Mouse (Mus musculus) limb, embryonic 12.5 days (tissue): ENCODE measurements around the gene Ncoa1. TPM values are rescaled to one million over a fixed set of nuclear protein-coding genes. Genes with fewer than 3 reads are reported as not detected.

Experiments
- ATAC-seq: fragments of 200-750 bp; cut with Nextera tagmentation; 2 replicates; pipeline ENCODE4 v1.8.0; 2017; ENCODE audit warnings: low read depth, moderate TSS enrichment; ENCODE audit not compliant: insufficient number of reproducible peaks, insufficient read depth, low FRiP score, low TSS enrichment
- H3K27ac ChIP-seq: fragments of 300-500 bp; sonication (generic); 2 replicates; pipeline ENCODE4 v1.5.1; 2016; ENCODE audit warnings: mild to moderate bottlenecking, moderate library complexity
- H3K27me3 ChIP-seq: fragments of 300-500 bp; sonication (generic); 2 replicates; pipeline ENCODE4 v1.6.1; 2016; ENCODE audit warnings: mild to moderate bottlenecking, moderate library complexity
- H3K36me3 ChIP-seq: fragments of 300-500 bp; sonication (generic); 2 replicates; pipeline ENCODE4 v1.6.1; 2016; ENCODE audit warnings: mild to moderate bottlenecking, moderate library complexity
- H3K4me1 ChIP-seq: fragments of 300-500 bp; sonication (generic); replicated peaks from 2 replicates; pipeline ENCODE4 v1.6.1; 2016
- H3K4me2 ChIP-seq: fragments of 300-500 bp; sonication (generic); 2 replicates; pipeline ENCODE4 v1.6.1; 2016; ENCODE audit warnings: mild to moderate bottlenecking, moderate library complexity
- H3K4me3 ChIP-seq: fragments of 300-500 bp; sonication (generic); replicated peaks from 2 replicates; pipeline ENCODE4 v1.5.1; 2016; ENCODE audit warnings: mild to moderate bottlenecking
- H3K9ac ChIP-seq: fragments of 300-500 bp; sonication (generic); replicated peaks from 2 replicates; pipeline ENCODE4 v1.6.1; 2016; ENCODE audit warnings: mild to moderate bottlenecking, moderate library complexity
- H3K9me3 ChIP-seq: fragments of 300-500 bp; sonication (generic); 2 replicates; pipeline ENCODE4 v1.6.1; 2016; ENCODE audit warnings: mild to moderate bottlenecking, moderate library complexity
- WGBS: fragments of 180-500 bp; shearing (Covaris S2); methylation state at CpG from one replicate; pipeline ENCODE4 v1.1.7; 2016; 5-methylcytosine and 5-hydroxymethylcytosine counted together
- polyA plus RNA-seq: library from polyadenylated mRNA; unstranded; fragments of >200 nt; fragmentation: Nextera tagmentation; extraction: Ambion mirVana; gene quantifications from 2 replicates; pipeline ENCODE4 v1.2.1, GENCODE M21; 2016

Ncoa1 gene
- polyA plus RNA-seq, 1 experiment from 2014 or later, result 11.3 TPM

DNA sequence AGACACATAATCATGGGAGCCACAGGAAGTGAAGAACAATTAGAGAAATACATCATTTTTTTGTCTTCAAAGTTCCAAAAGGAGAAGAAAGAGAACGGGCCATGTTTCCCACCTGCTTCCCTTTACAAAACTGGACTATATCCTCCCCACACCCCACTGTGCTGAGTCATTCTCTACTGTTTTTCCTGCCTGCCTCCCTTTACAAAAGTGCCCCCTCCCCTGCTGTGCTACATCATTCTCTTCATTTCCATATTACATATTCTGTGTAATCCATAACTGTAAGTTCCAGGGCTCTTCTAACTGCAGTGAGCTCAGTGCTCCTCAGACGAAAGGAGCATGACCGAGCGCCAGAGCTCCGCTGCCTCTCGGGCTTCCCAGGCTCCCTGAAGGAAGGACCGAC lies 80.8 kb downstream of the Ncoa1 start:
- H3K27ac ChIP-seq, result no peak overlapping the region
- peaks cover under 1% of the 10 kb centered on the region; the same call in 1 of the 2 replicates for H3K4me1 ChIP-seq
- WGBS, result 78% methylated on average over 7 of the region's 7 CpGs
- H3K36me3 ChIP-seq, result no peaks in the 10 kb centered on the region
- ATAC-seq, result no peak
- no peaks in the 10 kb centered on the region for H3K27me3 ChIP-seq
- no peak overlapping the region for H3K9ac ChIP-seq
- no peaks in the 10 kb centered on the region for H3K9me3 ChIP-seq
- no peak overlapping the region for H3K4me2 ChIP-seq
- no peak overlapping the region for H3K4me3 ChIP-seq

DNA sequence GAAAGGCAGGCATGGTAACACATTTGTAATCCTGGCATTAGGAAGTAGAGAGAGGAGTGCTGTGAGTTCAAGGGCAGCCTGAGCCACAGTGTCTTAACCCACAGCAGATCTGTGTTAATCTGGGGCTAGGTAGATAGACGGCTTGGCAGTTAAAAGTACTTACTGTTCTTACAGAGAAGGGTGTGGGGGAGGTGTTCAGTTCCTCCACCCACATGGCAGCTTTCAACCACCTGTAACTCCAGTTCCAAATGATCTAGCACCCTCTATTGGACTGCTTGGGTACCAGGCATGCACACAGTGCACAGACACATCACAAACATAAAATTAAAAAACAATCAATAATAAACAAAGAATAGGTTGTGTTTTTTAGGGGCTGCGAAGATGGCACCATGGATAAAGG lies 84.4 kb downstream of the Ncoa1 start:
- H3K27me3 ChIP-seq, result no peaks in the 10 kb centered on the region
- no peaks in the 10 kb centered on the region for H3K9me3 ChIP-seq
- no peak overlapping the region for H3K4me2 ChIP-seq
- H3K9ac ChIP-seq, result no peak overlapping the region
- ATAC-seq, result no peak
- peaks cover 2% of the 10 kb centered on the region; the same call in 1 of the 2 replicates for H3K4me1 ChIP-seq
- no peaks in the 10 kb centered on the region for H3K36me3 ChIP-seq
- no peak overlapping the region for H3K4me3 ChIP-seq
- 54% methylated on average over 2 of the region's 2 CpGs for WGBS
- H3K27ac ChIP-seq, result no peak overlapping the region

DNA sequence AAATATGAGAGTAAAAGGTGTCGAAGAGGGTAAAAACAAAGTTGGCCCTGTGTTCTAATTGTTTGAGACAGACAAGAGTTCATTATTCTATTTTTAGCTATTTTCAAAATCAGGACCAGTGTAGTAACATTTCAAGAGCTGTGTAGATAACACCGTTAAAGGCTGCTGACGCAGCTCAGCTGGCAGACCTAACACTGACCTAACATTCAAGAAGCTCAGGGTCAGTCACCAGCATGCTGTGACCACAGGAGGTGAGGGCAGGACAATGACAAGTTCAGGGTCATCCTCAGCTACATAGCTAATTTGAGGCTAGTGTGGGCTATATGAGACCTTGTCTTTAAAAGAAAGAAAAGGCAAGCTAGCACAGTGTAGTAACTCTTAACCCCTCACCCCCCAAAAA lies 84.9 kb downstream of the Ncoa1 start:
- no peak overlapping the region for H3K9ac ChIP-seq
- H3K4me2 ChIP-seq, result no peak overlapping the region
- H3K36me3 ChIP-seq, result no peaks in the 10 kb centered on the region
- H3K9me3 ChIP-seq, result no peaks in the 10 kb centered on the region
- H3K4me1 ChIP-seq, result peaks cover 2% of the 10 kb centered on the region; the same call in 1 of the 2 replicates
- 81% methylated on average over 3 of the region's 3 CpGs for WGBS
- H3K27me3 ChIP-seq, result no peaks in the 10 kb centered on the region
- H3K4me3 ChIP-seq, result no peak overlapping the region
- no peak overlapping the region for H3K27ac ChIP-seq
- no peak for ATAC-seq

DNA sequence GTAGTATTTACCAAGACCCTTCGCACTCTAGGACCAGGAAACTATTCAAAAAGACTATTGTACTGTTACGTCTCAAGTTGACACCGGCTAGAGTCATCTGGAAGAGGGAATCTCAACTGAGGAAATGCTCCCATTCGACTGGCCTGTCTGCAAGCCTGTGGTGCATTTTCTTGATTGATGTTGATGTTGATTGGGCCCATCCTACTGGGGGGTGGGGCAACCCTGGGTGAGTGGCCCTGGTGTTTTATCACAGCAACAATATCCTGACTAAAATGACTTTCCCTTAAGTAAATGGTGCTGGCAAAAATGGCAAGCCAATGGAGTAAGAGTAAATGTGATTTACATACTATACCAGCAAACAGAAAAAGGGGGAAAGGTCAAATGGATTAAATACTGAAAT lies 85.7 kb downstream of the Ncoa1 start:
- peaks cover 6% of the 10 kb centered on the region; the same call in 1 of the 2 replicates for H3K4me1 ChIP-seq
- H3K4me2 ChIP-seq, result no peak overlapping the region
- H3K36me3 ChIP-seq, result no peaks in the 10 kb centered on the region
- H3K9ac ChIP-seq, result no peak overlapping the region
- no peak overlapping the region for H3K27ac ChIP-seq
- H3K27me3 ChIP-seq, result no peaks in the 10 kb centered on the region
- WGBS, result 51% methylated on average over 4 of the region's 4 CpGs
- H3K9me3 ChIP-seq, result no peaks in the 10 kb centered on the region
- no peak overlapping the region for H3K4me3 ChIP-seq
- no peak for ATAC-seq

DNA sequence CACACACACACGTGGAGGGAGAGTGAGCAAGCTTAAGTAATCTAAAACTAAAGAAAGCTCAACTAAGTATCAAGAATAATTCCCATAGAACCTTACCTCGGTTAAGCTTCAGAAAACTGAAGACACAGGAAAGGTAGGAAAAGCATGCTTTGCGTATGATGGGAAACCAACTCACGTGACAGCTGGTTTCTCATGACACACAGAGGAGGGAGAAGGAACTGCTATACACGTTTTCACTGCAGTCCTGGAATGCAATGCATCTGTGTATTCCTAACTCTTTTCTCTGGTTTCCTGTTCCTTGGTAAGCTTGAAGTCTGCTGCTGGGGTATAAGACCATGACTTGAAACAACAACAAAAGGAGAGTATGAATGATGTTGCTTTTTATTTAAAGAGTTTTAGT lies 86.3 kb downstream of the Ncoa1 start:
- Histone ChIP-seq H3K27ac (no peak overlapping the region), H3K4me1 (peaks cover 6% of the 10 kb centered on the region; the same call in 1 of the 2 replicates), H3K9me3 (no peaks in the 10 kb centered on the region), H3K9ac (no peak overlapping the region), H3K4me3 (no peak overlapping the region), H3K27me3 (no peaks in the 10 kb centered on the region), H3K4me2 (no peak overlapping the region), H3K36me3 (no peaks in the 10 kb centered on the region)
- no peak for ATAC-seq
- WGBS, result 65% methylated on average over 5 of the region's 5 CpGs

DNA sequence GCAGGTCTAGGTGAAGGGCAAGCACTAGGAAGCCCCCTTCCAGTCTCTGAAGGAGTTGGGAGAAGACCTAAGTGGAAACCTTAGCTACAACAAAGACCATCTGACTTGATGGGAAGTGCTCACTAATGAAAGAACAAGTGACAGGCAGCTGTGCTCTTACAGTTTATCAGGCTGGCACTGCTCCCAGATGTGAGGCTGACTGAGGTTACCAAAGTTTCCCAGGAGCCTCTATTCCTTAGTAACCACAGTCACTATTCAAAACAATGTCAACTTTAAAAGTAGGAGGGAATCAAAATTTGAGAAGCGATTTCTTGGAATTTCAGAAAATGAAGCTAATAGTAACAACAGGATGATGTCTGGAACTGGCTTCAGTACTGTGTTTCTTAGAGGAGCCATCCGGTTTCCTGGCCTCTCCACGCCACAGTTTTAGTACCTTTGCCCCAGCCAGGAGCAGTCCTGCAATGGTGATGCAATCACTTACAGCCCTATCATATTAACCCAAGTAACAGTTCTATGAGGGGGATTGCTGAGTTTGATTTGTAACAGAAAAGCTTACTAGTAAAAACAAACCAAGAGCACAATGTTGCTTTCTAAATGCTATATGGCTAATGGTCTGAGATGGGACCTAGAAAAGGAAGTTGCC lies 90.8 kb downstream of the Ncoa1 start:
- Histone ChIP-seq H3K36me3 (no peaks in the 10 kb centered on the region), H3K4me2 (no peak overlapping the region), H3K4me1 (peaks cover 14% of the 10 kb centered on the region), H3K4me3 (no peak overlapping the region), H3K9ac (no peak overlapping the region), H3K27me3 (no peaks in the 10 kb centered on the region), H3K9me3 (no peaks in the 10 kb centered on the region), H3K27ac (no peak overlapping the region)
- 78% methylated on average over 3 of the region's 3 CpGs for WGBS
- ATAC-seq, result no peak

DNA sequence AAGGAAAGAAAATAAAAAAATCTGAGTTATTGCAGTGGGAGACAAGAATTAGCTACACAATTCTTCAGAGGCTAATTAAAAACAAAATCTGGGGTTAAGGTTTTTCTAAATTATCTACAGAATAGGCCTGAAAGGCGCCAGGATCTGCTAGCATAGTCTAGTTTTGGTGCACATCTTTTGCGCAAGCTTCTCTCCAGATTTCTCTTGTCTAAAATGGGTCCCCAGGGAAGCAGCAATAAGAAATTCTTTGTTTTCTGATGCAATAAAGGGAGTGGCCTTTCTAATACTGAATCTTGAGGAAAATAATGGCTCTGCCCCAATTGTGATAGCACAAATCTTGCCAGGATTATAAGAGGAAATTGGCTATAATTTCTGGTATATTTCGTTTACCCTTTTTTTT lies 93.9 kb downstream of the Ncoa1 start:
- ATAC-seq, result no peak
- Histone ChIP-seq H3K36me3 (no peaks in the 10 kb centered on the region), H3K4me2 (no peak overlapping the region), H3K4me1 (peaks cover 16% of the 10 kb centered on the region), H3K27me3 (no peaks in the 10 kb centered on the region), H3K9ac (no peak overlapping the region), H3K4me3 (no peak overlapping the region), H3K27ac (no peak overlapping the region), H3K9me3 (no peaks in the 10 kb centered on the region)
- 85% methylated on average over 3 of the region's 3 CpGs for WGBS

DNA sequence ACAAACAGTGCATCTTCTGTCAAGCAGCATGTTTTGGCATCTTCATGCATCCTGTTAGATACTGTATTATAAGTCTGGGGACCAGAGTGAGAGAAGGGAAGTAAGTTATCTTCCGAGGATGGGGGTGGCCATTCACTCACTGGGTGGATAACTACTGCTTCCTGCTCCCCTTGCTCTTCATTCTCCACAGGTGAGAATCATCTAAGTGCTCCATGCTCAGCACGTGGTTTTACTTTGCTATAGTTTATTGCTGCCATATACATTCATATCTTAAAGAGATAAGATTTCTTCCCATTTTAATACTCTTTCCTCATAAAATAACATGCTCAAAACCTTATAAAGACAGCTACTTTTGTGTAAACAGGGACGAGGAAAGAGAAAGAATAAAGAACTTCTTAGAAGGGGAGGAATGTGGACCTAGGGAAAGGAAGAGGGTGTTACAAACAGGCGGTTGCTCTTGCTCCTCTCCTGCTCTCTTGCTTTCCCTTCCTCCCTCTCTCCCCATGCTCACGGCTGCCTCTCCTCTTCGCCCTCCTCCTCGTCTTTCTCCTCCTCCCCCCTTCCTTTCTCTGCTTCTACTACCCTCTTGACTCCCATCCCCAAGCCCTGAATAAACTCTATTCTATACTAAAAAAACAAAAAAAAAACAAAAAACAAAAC lies 97.6 kb downstream of the Ncoa1 start:
- peaks cover 12% of the 10 kb centered on the region; the same call in 1 of the 2 replicates for H3K4me1 ChIP-seq
- ATAC-seq, result no peak
- no peaks in the 10 kb centered on the region for H3K36me3 ChIP-seq
- no peak overlapping the region for H3K4me3 ChIP-seq
- no peaks in the 10 kb centered on the region for H3K9me3 ChIP-seq
- H3K4me2 ChIP-seq, result no peak overlapping the region
- no peak overlapping the region for H3K9ac ChIP-seq
- no peaks in the 10 kb centered on the region for H3K27me3 ChIP-seq
- 49% methylated on average over 7 of the region's 7 CpGs for WGBS
- H3K27ac ChIP-seq, result no peak overlapping the region

DNA sequence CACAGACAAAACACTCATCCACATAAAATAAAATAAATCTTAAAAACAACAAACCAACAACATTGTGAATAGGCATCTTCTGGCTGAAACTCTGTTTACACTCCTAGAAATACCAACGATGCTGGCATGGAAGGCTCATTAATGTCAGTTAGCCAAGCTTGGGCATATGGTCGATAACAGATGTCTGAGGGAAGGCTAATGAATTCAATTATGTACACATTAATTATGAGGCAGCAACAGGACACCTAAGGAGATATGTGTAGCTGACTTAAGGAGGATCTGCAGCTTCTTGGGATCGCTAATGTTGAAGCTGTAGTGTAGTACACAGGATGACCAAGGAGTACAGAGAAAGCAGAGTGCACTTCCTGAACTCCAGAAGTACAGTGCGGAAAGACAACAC lies 100.5 kb downstream of the Ncoa1 start:
- Histone ChIP-seq H3K4me1 (0 out of 2 replicates have a peak, but pooled peaks cover 6% of the 10 kb centered on the region), H3K27me3 (no peaks in the 10 kb centered on the region), H3K4me3 (no peak overlapping the region), H3K4me2 (no peak overlapping the region), H3K27ac (no peak overlapping the region), H3K9ac (no peak overlapping the region), H3K36me3 (no peaks in the 10 kb centered on the region), H3K9me3 (no peaks in the 10 kb centered on the region)
- 82% methylated on average over 4 of the region's 4 CpGs for WGBS
- no peak for ATAC-seq

DNA sequence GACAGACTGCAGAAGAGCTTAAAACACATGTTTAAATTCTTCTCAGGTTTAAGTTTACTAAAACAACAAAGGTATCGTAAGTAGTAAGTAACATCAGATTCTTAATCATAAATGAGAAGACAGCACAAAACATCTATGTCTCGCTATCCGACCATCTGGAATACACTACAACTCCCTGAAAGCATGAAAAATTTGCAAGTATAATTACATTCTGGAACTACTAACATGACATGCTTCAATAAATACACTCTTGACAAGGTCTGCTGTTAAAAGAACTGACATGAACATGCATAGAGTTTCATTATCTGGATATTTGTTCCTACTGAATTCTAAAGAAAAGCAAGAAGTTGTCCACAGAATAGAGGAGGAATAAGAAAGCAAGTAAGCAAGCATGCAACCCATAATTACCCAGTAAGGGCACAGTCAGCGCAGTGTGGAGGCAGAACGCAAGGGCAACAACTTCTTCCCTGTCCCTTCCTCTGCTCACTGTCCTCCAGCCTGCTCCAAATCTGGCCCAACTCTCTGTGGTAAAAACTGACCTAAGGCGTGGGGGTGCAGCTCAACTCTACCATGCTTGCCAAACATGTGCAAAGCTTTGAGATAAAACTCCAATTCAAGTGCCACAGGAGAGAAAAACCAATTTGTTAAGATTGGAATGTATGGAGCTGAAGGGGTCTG lies 102.0 kb downstream of the Ncoa1 start:
- no peak overlapping the region for H3K27ac ChIP-seq

DNA sequence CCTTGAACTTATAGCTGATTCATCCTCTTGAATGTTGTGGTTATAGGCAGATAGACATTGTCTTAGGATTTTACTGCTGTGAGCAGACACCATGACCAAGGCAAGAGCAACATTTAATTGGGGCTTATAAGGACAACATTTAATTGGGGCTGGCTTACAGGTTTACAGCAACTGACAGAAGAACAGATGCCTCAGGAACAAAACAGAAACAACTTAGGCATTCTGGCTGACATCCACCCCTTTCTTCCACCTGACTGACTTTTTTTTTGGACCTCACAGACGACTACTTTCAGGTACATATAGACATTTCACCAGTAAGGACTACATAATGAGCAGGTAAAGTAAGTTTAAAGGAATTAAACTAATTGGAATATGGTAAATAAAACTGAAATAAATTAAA lies 105.6 kb downstream of the Ncoa1 start:
- Histone ChIP-seq H3K36me3 (no peaks in the 10 kb centered on the region), H3K4me3 (no peak overlapping the region), H3K9me3 (no peaks in the 10 kb centered on the region), H3K27me3 (no peaks in the 10 kb centered on the region), H3K4me2 (no peak overlapping the region), H3K4me1 (no peaks in the 10 kb centered on the region), H3K27ac (no peak overlapping the region), H3K9ac (no peak overlapping the region)
- ATAC-seq, result no peak
- 46% methylated on average over 1 of the region's 1 CpGs for WGBS

More for the DNA sequence above, 102.0 kb downstream of the Ncoa1 start:
- no peaks in the 10 kb centered on the region for H3K27me3 ChIP-seq
- H3K9me3 ChIP-seq, result no peaks in the 10 kb centered on the region
- no peak for ATAC-seq
- 85% methylated on average over 6 of the region's 6 CpGs for WGBS
- no peaks in the 10 kb centered on the region for H3K4me1 ChIP-seq
- no peak overlapping the region for H3K4me3 ChIP-seq
- no peaks in the 10 kb centered on the region for H3K36me3 ChIP-seq
- H3K9ac ChIP-seq, result no peak overlapping the region
- no peak overlapping the region for H3K4me2 ChIP-seq
